In the genomic region with DNA sequence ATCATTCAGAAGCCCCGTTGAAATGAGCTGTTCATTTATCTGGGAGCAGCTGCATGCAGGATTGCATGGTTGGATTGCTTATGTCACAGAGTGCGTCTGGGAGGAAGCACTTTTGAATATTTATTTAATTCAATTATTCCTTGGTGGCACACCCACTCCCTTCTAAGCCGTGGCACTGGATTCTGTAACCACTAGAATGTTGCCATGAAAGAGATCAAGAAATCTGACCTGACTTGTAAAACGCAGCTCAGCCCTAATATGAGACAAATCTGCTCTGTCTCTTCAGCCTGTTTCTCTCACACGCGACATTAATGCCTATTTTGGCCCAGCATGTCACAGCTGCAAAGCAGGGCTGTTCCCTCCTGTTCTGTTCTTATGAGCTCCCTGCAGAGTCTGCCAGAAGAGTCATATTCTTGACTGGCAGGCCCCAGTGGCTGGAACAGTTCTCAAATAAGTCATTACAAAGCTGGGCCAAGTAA, we compare ENCODE assay signal across 12 mouse cellular contexts.
DNase-seq lines count a peak whose midpoint lies in the region; ATAC-seq and TF ChIP-seq lines count a peak whose summit lies in the region.
"Had no signal": no experiment of that assay in that cellular context is flagged by ENCODE, and none has a peak within 500 bp of the region (broad histone marks: within the 10 kb centered on the region; RNA-seq: fewer than 3 reads in every experiment).

No protein-coding gene starts in this region.

- no peak for TF ChIP-seq CTCF in midbrain, postnatal 0 days (IDR thresholded peaks at IDR 0.05)

- no peak overlapping the region for H3K9ac ChIP-seq in embryonic facial prominence, embryonic 12.5 days
- H3K9ac ChIP-seq in midbrain, postnatal 0 days (replicated peaks; ENCODE audit: low read length, poor library complexity, severe bottlenecking), result peak overlapping the region; percentile 13; the same call in 1 of the 2 replicates
- H3K9ac ChIP-seq: liver, embryonic 15.5 days had no signal

- H3K27me3 ChIP-seq in embryonic facial prominence, embryonic 12.5 days, result no peaks in the 10 kb centered on the region
- H3K27me3 ChIP-seq in midbrain, postnatal 0 days (ENCODE audit: insufficient read depth, low read length), result no peaks in the 10 kb centered on the region
- H3K27me3 ChIP-seq: liver, embryonic 15.5 days; Patski had no signal

- H3K27ac ChIP-seq in embryonic facial prominence, embryonic 12.5 days, result 0 out of 2 replicates have a peak overlapping the region, but pooled peaks have one; percentile 17
- H3K27ac ChIP-seq in midbrain, postnatal 0 days (ENCODE audit: low read depth, low read length), result no peak overlapping the region
- H3K27ac ChIP-seq: liver, embryonic 15.5 days had no signal

- no peaks in the 10 kb centered on the region for H3K9me3 ChIP-seq in embryonic facial prominence, embryonic 12.5 days
- no peaks in the 10 kb centered on the region for H3K9me3 ChIP-seq in midbrain, postnatal 0 days (ENCODE audit: low read length)
- H3K9me3 ChIP-seq: liver, embryonic 15.5 days had no signal

- WGBS in embryonic facial prominence, embryonic 12.5 days, result 15% methylated on average over 6 of the region's 6 CpGs
- WGBS in midbrain, postnatal 0 days, result 11% methylated on average over 6 of the region's 6 CpGs

- H3K4me3 ChIP-seq in embryonic facial prominence, embryonic 12.5 days, result no peak overlapping the region
- H3K4me3 ChIP-seq in midbrain, postnatal 0 days (ENCODE audit: low read depth, low read length), result no peak overlapping the region
- H3K4me3 ChIP-seq: liver, embryonic 15.5 days had no signal

- no peak; the same call in 1 of the 2 replicates for ATAC-seq in embryonic facial prominence, embryonic 12.5 days (ENCODE audit: insufficient number of reproducible peaks, insufficient read depth, low FRiP score, low TSS enrichment)
- no peak for ATAC-seq in midbrain, postnatal 0 days (ENCODE audit: low FRiP score)
- ATAC-seq in cerebellum, adult (ENCODE audit: insufficient number of reproducible peaks, low FRiP score, low TSS enrichment), result no peak
- ATAC-seq: Patski had no signal

- no peak overlapping the region for H3K4me2 ChIP-seq in embryonic facial prominence, embryonic 12.5 days (replicated peaks)
- H3K4me2 ChIP-seq in midbrain, postnatal 0 days (ENCODE audit: low read depth, low read length, poor library complexity, severe bottlenecking), result peak overlapping the region; percentile 15; the same call in 1 of the 2 replicates
- H3K4me2 ChIP-seq: liver, embryonic 15.5 days had no signal

- H3K4me1 ChIP-seq in embryonic facial prominence, embryonic 12.5 days, result peaks cover 13% of the 10 kb centered on the region
- peaks cover 6% of the 10 kb centered on the region; the same call in 1 of the 2 replicates for H3K4me1 ChIP-seq in midbrain, postnatal 0 days (ENCODE audit: insufficient read depth, low read length)
- H3K4me1 ChIP-seq: liver, embryonic 15.5 days had no signal

- peak; percentile 7 for DNase-seq in layer of hippocampus, adult 11-12 months (ENCODE audit: low spot score)
- DNase-seq in layer of hippocampus, adult 8-10 months (ENCODE audit: low spot score in 2 of 2), result no peak
- DNase-seq in gastrocnemius, postnatal 25 days, result peak; percentile 57
- peak; percentile 70 for DNase-seq in midbrain, postnatal 0 days (ENCODE audit: low spot score)
- no peak for DNase-seq in spleen, adult 18-20 months
- no peak for DNase-seq in right cerebral cortex, postnatal 4 days
- DNase-seq: cerebellum, adult 18-20 months; heart, postnatal 36 days had no signal

- H3K36me3 ChIP-seq in embryonic facial prominence, embryonic 12.5 days, result no peaks in the 10 kb centered on the region
- no peaks in the 10 kb centered on the region for H3K36me3 ChIP-seq in midbrain, postnatal 0 days (ENCODE audit: insufficient read depth, low read length)
- H3K36me3 ChIP-seq: liver, embryonic 15.5 days had no signal

Comparison
In these comparisons a context has a peak if more than half of its experiments do, and no peak if none do; other contexts are left out.
1. DNase-seq: peak in layer of hippocampus, adult 11-12 months (single experiment), gastrocnemius, postnatal 25 days (single experiment) and midbrain, postnatal 0 days (single experiment); none in layer of hippocampus, adult 8-10 months (0 of 2), spleen, adult 18-20 months (0 of 2) and right cerebral cortex, postnatal 4 days (single experiment).